Mouse (Mus musculus) intestine, embryonic 14.5 days (tissue): ENCODE measurements around the gene Kcnn3. TPM values are rescaled to one million over a fixed set of nuclear protein-coding genes. Genes with fewer than 3 reads are reported as not detected.

ENCODE experiments used
- ATAC-seq: fragments of 200-750 bp; cut with Nextera tagmentation; replicated peaks from 2 replicates; pipeline ENCODE4 v1.8.0; 2017; ENCODE audit warnings: low read depth, moderate number of reproducible peaks, moderate TSS enrichment, moderate library complexity; ENCODE audit not compliant: low FRiP score, low TSS enrichment
- DNase-seq: peaks from one replicate; pipeline ENCODE4 v3.0.0-alpha.2; 2018; ENCODE audit warnings: low spot score
- H3K27ac ChIP-seq: fragments of 300-500 bp; sonication (generic); 2 replicates; pipeline ENCODE4 v1.5.1; 2014; ENCODE audit warnings: low read depth, mild to moderate bottlenecking, control low read depth
- H3K27me3 ChIP-seq: fragments of 300-500 bp; sonication (generic); replicated peaks from 2 replicates; pipeline ENCODE4 v1.6.1; 2014; ENCODE audit warnings: low read length, control low read depth; ENCODE audit not compliant: control insufficient read depth, insufficient read depth
- H3K36me3 ChIP-seq: fragments of 300-500 bp; sonication (generic); 2 replicates; pipeline ENCODE4 v1.6.1; 2014; ENCODE audit warnings: low read length, control low read depth; ENCODE audit not compliant: control insufficient read depth, insufficient read depth
- H3K4me1 ChIP-seq: fragments of 300-500 bp; sonication (generic); replicated peaks from 2 replicates; pipeline ENCODE4 v1.6.1; 2014; ENCODE audit warnings: low read length, control low read depth, mixed read lengths; ENCODE audit not compliant: control insufficient read depth, insufficient read depth
- H3K4me2 ChIP-seq: fragments of 300-500 bp; sonication (generic); 2 replicates; pipeline ENCODE4 v1.6.1; 2014; ENCODE audit warnings: low read length
- H3K4me3 ChIP-seq: fragments of 300-500 bp; sonication (generic); 2 replicates; pipeline ENCODE4 v1.5.1; 2014; ENCODE audit warnings: low read depth, low read length, control low read depth, mixed read lengths
- H3K9ac ChIP-seq: fragments of 300-500 bp; sonication (generic); 2 replicates; pipeline ENCODE4 v1.6.1; 2014; ENCODE audit warnings: mild to moderate bottlenecking, low read length
- H3K9me3 ChIP-seq: fragments of 300-500 bp; sonication (generic); 2 replicates; pipeline ENCODE4 v1.6.1; 2016; ENCODE audit warnings: low read length, control low read depth; ENCODE audit not compliant: control insufficient read depth
- WGBS: fragments of 180-500 bp; shearing (Covaris S2); extraction: QIAGEN DNeasy Blood & Tissue Kit; methylation state at CpG from one replicate; pipeline ENCODE4 v1.1.7; 2014; 5-methylcytosine and 5-hydroxymethylcytosine counted together
- polyA plus RNA-seq: library from polyadenylated mRNA; unstranded; fragments of >200 nt; fragmentation: Nextera tagmentation; extraction: Ambion mirVana; gene quantifications from 2 replicates; pipeline ENCODE4 v1.2.1, GENCODE M21; 2014

Gene Kcnn3
- polyA plus RNA-seq, 1 experiment from 2014 or later: 5.6 TPM

DNA sequence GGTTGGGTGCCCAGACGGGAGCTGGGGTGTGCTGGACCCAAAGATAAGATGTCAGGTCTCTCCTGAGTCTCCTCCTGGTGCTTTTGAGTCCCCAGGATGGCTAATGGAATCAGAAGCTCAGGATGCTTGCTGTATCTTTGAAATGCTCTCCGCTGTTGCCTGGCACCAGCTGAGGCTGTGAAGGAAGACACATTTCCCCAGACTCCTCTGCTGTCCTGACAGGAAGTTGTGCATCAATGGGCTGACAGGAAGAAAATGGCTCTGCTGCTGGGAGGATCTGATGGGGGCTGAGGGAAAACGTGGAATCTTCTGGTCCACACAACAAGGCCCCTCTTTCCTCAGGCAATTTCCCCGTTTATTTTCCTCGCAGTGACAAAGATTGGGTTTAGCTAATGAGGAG, 27.0 kb downstream of the Kcnn3 start:
- H3K4me1 ChIP-seq: peaks cover 10% of the 10 kb centered on the region
- no peak overlapping the region for H3K4me2 ChIP-seq
- WGBS: 27% methylated on average over 5 of the region's 5 CpGs
- no peak overlapping the region for H3K9ac ChIP-seq
- ATAC-seq: no peak
- H3K27me3 ChIP-seq: no peaks in the 10 kb centered on the region
- no peaks in the 10 kb centered on the region for H3K9me3 ChIP-seq
- H3K27ac ChIP-seq: no peak overlapping the region
- no peak overlapping the region for H3K4me3 ChIP-seq
- H3K36me3 ChIP-seq: no peaks in the 10 kb centered on the region
- no peak for DNase-seq

- ATAC-seq: no peak
- WGBS: 86% methylated on average over 2 of the region's 2 CpGs
- Histone ChIP-seq H3K4me2 (no peak overlapping the region), H3K4me1 (peaks cover 9% of the 10 kb centered on the region; the same call in 1 of the 2 replicates), H3K9me3 (0 out of 2 replicates have a peak, but pooled peaks cover 4% of the 10 kb centered on the region), H3K27me3 (no peaks in the 10 kb centered on the region), H3K27ac (no peak overlapping the region), H3K36me3 (no peaks in the 10 kb centered on the region), H3K9ac (no peak overlapping the region), H3K4me3 (no peak overlapping the region)
- no peak for DNase-seq
Measured at GRCm38 (mm10) chr3:89548805-89549204, 28.8 kb downstream of the Kcnn3 start.

- H3K4me1 ChIP-seq: peaks cover 9% of the 10 kb centered on the region; the same call in 1 of the 2 replicates
Measured at GRCm38 (mm10) chr3:89549488-89549887, 29.5 kb downstream of the Kcnn3 start.

GRCm38 (mm10) chr3:89551880-89552279, 31.9 kb downstream of the Kcnn3 start:
- H3K27me3 ChIP-seq: no peaks in the 10 kb centered on the region
- no peak overlapping the region for H3K9ac ChIP-seq
- H3K9me3 ChIP-seq: 0 out of 2 replicates have a peak, but pooled peaks cover 4% of the 10 kb centered on the region
- DNase-seq (no peak), ATAC-seq (peak; percentile 18; the same call in 1 of the 2 replicates)
- peaks cover 7% of the 10 kb centered on the region; the same call in 1 of the 2 replicates for H3K4me1 ChIP-seq
- no peak overlapping the region for H3K4me2 ChIP-seq
- WGBS: 67% methylated on average over 2 of the region's 2 CpGs
- H3K27ac ChIP-seq: no peak overlapping the region; the same call in 1 of the 2 replicates
- H3K36me3 ChIP-seq: no peaks in the 10 kb centered on the region
- H3K4me3 ChIP-seq: no peak overlapping the region

More at GRCm38 (mm10) chr3:89549488-89549887, 29.5 kb downstream of the Kcnn3 start:
- peak overlapping the region; percentile 30; the same call in 1 of the 2 replicates for H3K27ac ChIP-seq
- no peak overlapping the region for H3K9ac ChIP-seq
- H3K4me3 ChIP-seq: no peak overlapping the region
- H3K27me3 ChIP-seq: no peaks in the 10 kb centered on the region
- ATAC-seq (no peak), DNase-seq (peak; percentile 66)
- WGBS: 28% methylated on average over 4 of the region's 4 CpGs
- H3K9me3 ChIP-seq: 0 out of 2 replicates have a peak, but pooled peaks cover 4% of the 10 kb centered on the region
- no peaks in the 10 kb centered on the region for H3K36me3 ChIP-seq
- H3K4me2 ChIP-seq: no peak overlapping the region

DNA sequence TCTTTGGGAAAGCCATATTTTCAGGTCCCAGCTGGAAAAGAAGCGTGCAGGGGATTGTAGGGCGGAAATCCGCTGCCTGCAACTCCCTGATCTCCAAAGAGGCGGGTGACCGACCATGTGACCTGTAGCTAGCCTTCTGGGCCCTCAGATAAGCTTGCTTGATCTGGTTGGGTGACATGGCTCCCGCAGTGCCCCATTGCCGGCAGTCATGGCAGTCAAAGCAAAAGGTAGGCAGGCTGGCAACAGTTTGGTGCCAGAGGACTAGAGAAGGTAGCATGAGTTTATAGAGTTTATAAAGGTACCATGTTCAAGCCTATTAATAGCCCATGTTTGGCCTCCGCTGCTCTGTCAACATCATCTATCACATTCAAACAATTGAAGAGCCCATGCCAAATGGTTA, 33.5 kb downstream of the Kcnn3 start:
- H3K9me3 ChIP-seq: 0 out of 2 replicates have a peak, but pooled peaks cover 4% of the 10 kb centered on the region
- H3K9ac ChIP-seq: no peak overlapping the region
- no peaks in the 10 kb centered on the region for H3K27me3 ChIP-seq
- no peak overlapping the region for H3K4me2 ChIP-seq
- H3K27ac ChIP-seq: no peak overlapping the region
- no peak for DNase-seq
- 0 out of 2 replicates have a peak, but pooled peaks cover 2% of the 10 kb centered on the region for H3K4me1 ChIP-seq
- H3K36me3 ChIP-seq: no peaks in the 10 kb centered on the region
- 85% methylated on average over 8 of the region's 8 CpGs for WGBS
- ATAC-seq: no peak
- H3K4me3 ChIP-seq: no peak overlapping the region

DNA sequence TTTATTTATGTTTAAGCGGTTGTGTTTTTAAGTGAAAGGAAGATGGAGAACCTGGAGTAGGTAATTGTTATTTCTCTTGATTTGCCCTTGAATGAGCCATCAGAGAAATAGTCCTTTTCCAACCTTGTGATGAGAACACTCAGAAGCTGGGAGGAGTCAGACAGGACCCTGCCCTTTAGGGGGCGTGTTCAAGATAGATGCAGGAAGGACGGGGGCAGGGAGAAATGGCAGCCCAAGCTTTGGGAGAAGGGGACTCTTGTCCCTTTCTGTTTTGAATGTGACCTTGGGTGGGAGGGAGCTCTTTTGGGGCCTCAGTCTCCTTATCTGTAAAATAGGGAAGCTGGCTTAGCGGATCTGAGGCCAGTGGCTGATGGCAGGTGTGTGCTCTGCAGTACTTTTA, 34.0 kb downstream of the Kcnn3 start:
- no peak overlapping the region for H3K9ac ChIP-seq

DNA sequence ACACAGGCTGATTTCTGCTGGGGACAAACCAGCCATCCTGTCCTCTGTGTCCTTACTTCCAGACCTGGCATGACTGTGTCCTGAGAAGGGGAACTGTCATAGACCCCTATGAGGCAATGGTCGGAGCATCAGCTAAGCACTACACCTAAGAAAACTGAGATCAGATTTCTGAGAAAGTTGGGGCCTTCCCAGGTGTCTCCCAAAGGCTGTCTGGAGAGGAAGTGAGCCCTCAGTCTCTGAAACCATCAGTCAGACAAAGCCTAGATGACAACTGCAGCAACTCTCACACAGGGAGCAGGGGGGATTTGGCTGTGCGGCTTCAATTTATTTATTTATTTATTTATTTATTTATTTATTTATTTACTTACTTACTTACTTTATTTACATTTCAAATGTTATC, 34.6 kb downstream of the Kcnn3 start:
- no peak for ATAC-seq
- H3K4me2 ChIP-seq: no peak overlapping the region
- no peak for DNase-seq
- 0 out of 2 replicates have a peak, but pooled peaks cover 4% of the 10 kb centered on the region for H3K9me3 ChIP-seq
- H3K4me3 ChIP-seq: no peak overlapping the region
- no peak overlapping the region for H3K9ac ChIP-seq
- H3K27ac ChIP-seq: no peak overlapping the region
- H3K36me3 ChIP-seq: no peaks in the 10 kb centered on the region
- H3K27me3 ChIP-seq: no peaks in the 10 kb centered on the region
- 0 out of 2 replicates have a peak, but pooled peaks cover 2% of the 10 kb centered on the region for H3K4me1 ChIP-seq
- 79% methylated on average over 2 of the region's 2 CpGs for WGBS

More for the DNA sequence above, 34.0 kb downstream of the Kcnn3 start:
- H3K4me3 ChIP-seq: no peak overlapping the region
- 0 out of 2 replicates have a peak, but pooled peaks cover 2% of the 10 kb centered on the region for H3K4me1 ChIP-seq
- H3K27ac ChIP-seq: no peak overlapping the region
- WGBS: 89% methylated on average over 4 of the region's 4 CpGs
- DNase-seq: no peak
- no peaks in the 10 kb centered on the region for H3K36me3 ChIP-seq
- H3K4me2 ChIP-seq: no peak overlapping the region
- H3K27me3 ChIP-seq: no peaks in the 10 kb centered on the region
- H3K9me3 ChIP-seq: 0 out of 2 replicates have a peak, but pooled peaks cover 4% of the 10 kb centered on the region
- ATAC-seq: no peak

- DNase-seq: no peak
- H3K27ac ChIP-seq: no peak overlapping the region
- H3K4me2 ChIP-seq: no peak overlapping the region
- no peak for ATAC-seq
- H3K9me3 ChIP-seq: 0 out of 2 replicates have a peak, but pooled peaks cover 2% of the 10 kb centered on the region
- no peaks in the 10 kb centered on the region for H3K27me3 ChIP-seq
- H3K4me1 ChIP-seq: no peaks in the 10 kb centered on the region
- no peaks in the 10 kb centered on the region for H3K36me3 ChIP-seq
- WGBS: 75% methylated on average over 5 of the region's 5 CpGs
- H3K9ac ChIP-seq: no peak overlapping the region
- no peak overlapping the region for H3K4me3 ChIP-seq
Measured at GRCm38 (mm10) chr3:89557811-89558210, 37.8 kb downstream of the Kcnn3 start.
